Mouse (Mus musculus) liver, adult 2 months (tissue): Measurements from ENCODE around the gene Gm4737. TPM values are rescaled to one million over a fixed set of nuclear protein-coding genes. Genes with fewer than 3 reads are reported as not detected.

Experiments used
- DNase-seq: peaks from one replicate; pipeline ENCODE4 v3.0.0-alpha.2; 2011; ENCODE audit warnings: low read depth, low spot score; ENCODE audit errors: extremely low read depth
- H3K27ac ChIP-seq: fragments of 200-500 bp; replicated peaks from 2 replicates; pipeline ENCODE4 v1.5.1; 2012; ENCODE audit warnings: low read depth, mild to moderate bottlenecking, control low read depth, inconsistent platforms, low read length; ENCODE audit not compliant: insufficient read depth
- H3K27me3 ChIP-seq: fragments of 200-500 bp; 2 replicates; pipeline ENCODE4 v1.6.1; 2012; ENCODE audit warnings: mild to moderate bottlenecking, moderate library complexity, low read length, inconsistent platforms; ENCODE audit not compliant: control insufficient read depth, insufficient read depth
- H3K36me3 ChIP-seq: fragments of 200-500 bp; 2 replicates; pipeline ENCODE4 v1.6.1; 2012; ENCODE audit warnings: low read length, inconsistent platforms; ENCODE audit not compliant: control insufficient read depth, insufficient read depth
- H3K4me1 ChIP-seq: fragments of 200-500 bp; 2 replicates; pipeline ENCODE4 v1.6.1; 2011; ENCODE audit warnings: low read length; ENCODE audit not compliant: control insufficient read depth, insufficient read depth
- H3K4me3 ChIP-seq: fragments of 200-500 bp; 2 replicates; pipeline ENCODE4 v1.5.1; 2011; ENCODE audit warnings: low read depth, mild to moderate bottlenecking, control low read depth, low read length, moderate library complexity; ENCODE audit not compliant: insufficient read depth
- H3K79me2 ChIP-seq: fragments of 200-500 bp; 2 replicates; pipeline ENCODE4 v1.6.1; 2012; ENCODE audit warnings: inconsistent platforms, mild to moderate bottlenecking, low read length, moderate library complexity; ENCODE audit not compliant: control insufficient read depth, insufficient read depth
- H3K9ac ChIP-seq: fragments of 200-500 bp; 2 replicates; pipeline ENCODE4 v1.6.1; 2012; ENCODE audit warnings: low read depth, mild to moderate bottlenecking, control low read depth, inconsistent platforms, low read length
- CTCF ChIP-seq: fragments of 200-500 bp; IDR thresholded peaks from 2 replicates; pipeline ENCODE4 v1.5.1; 2011; ENCODE audit warnings: low read depth, low read length, control low read depth
- POLR2A ChIP-seq: fragments of 200-500 bp; IDR thresholded peaks from 2 replicates; pipeline ENCODE4 v1.6.1; 2011; ENCODE audit warnings: low read length, control low read depth; ENCODE audit not compliant: insufficient read depth; ENCODE audit errors: extremely low read depth
- WGBS: fragments of 180-500 bp; shearing (Covaris S2); methylation state at CpG from one replicate; pipeline ENCODE4 v1.1.7; 2018; 5-methylcytosine and 5-hydroxymethylcytosine counted together
- polyA plus RNA-seq: library from polyadenylated mRNA; depleted of rRNA; stranded (reverse); fragments of >200 nt; gene quantifications from 2 replicates; pipeline ENCODE4 v1.2.3, GENCODE M21; 2012
- total RNA-seq: library from RNA; depleted of rRNA; stranded (reverse); fragments of >200 nt; gene quantifications from 2 replicates; pipeline ENCODE4 v1.2.3, GENCODE M21; 2014

The Gm4737 gene
- total and polyA plus RNA-seq, 2 experiments: 93.3 to 252 TPM

GRCm38 (mm10) chr16:46165305-46165704 is 10.4 kb upstream of the Gm4737 start:
- Histone ChIP-seq H3K79me2 (no peaks in the 10 kb centered on the region), H3K4me3 (no peak overlapping the region), H3K27me3 (no peaks in the 10 kb centered on the region), H3K36me3 (no peaks in the 10 kb centered on the region), H3K27ac (no peak overlapping the region), H3K9ac (no peak overlapping the region), H3K4me1 (no peaks in the 10 kb centered on the region)
- TF ChIP-seq POLR2A (no peak), CTCF (no peak)
- no peak for DNase-seq
- WGBS: 44% methylated on average over 4 of the region's 4 CpGs

DNA sequence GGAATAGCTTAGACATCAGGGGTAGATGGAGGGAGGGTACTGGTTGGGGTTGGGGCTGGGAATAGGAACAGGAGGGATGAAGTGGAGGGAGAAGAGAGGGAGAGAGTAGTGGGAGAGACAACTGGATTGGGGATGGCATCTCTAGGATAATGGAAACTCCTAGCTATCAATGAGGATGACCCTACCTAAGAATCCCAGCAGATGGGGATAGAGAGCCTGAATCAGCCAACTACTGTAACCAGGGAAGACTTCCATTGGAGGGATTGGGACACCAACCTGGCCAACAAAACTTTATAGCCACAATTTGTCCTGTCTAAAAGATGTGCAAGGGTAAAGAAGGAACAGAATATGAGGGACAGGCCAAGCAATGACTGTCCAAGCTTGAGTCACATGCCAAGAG is 3.7 kb downstream of the Gm4737 start:
- Histone ChIP-seq H3K9ac (no peak overlapping the region), H3K79me2 (no peaks in the 10 kb centered on the region), H3K27me3 (0 out of 2 replicates have a peak, but pooled peaks cover 2% of the 10 kb centered on the region), H3K4me3 (no peak overlapping the region), H3K27ac (no peak overlapping the region), H3K4me1 (no peaks in the 10 kb centered on the region), H3K36me3 (no peaks in the 10 kb centered on the region)
- no peak for DNase-seq
- no peak for TF ChIP-seq CTCF
- TF ChIP-seq POLR2A: no peak

- Histone ChIP-seq H3K4me3 (no peak overlapping the region), H3K27ac (no peak overlapping the region), H3K9ac (no peak overlapping the region), H3K27me3 (0 out of 2 replicates have a peak, but pooled peaks cover 2% of the 10 kb centered on the region), H3K4me1 (no peaks in the 10 kb centered on the region), H3K79me2 (no peaks in the 10 kb centered on the region), H3K36me3 (no peaks in the 10 kb centered on the region)
- DNase-seq: no peak
- TF ChIP-seq CTCF (no peak), POLR2A (no peak)
- 65% methylated on average over 3 of the region's 3 CpGs for WGBS
These were observed 6.1 kb downstream of the Gm4737 start for GRCm38 (mm10) chr16:46148661-46149341.

GRCm38 (mm10) chr16:46146962-46147361 is 7.9 kb downstream of the Gm4737 start:
- Histone ChIP-seq H3K27me3 (0 out of 2 replicates have a peak, but pooled peaks cover 2% of the 10 kb centered on the region), H3K79me2 (no peaks in the 10 kb centered on the region), H3K9ac (no peak overlapping the region), H3K4me1 (no peaks in the 10 kb centered on the region), H3K27ac (no peak overlapping the region), H3K36me3 (no peaks in the 10 kb centered on the region), H3K4me3 (no peak overlapping the region)
- no peak for DNase-seq
- TF ChIP-seq CTCF (no peak), POLR2A (no peak)
- 81% methylated on average over 3 of the region's 3 CpGs for WGBS

DNA sequence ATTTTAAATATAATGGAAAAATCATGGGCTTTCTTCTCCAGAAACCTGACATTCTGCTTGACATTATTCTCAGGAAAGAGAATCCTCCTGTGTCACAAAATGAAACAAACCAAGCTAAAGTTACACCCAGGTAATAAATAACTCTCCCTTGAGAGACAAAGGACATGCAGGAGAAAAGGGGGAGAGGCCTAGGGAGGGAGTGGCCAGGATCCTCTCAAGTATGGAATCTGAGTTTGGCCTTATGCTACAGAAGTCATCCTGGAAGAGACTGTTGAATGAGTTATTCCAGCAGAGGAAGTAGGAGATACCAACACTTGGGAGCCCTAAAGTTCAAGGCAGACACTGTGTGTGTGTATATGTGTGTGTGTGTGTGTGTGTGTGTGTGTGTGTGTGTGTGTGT is 32.6 kb downstream of the Gm4737 start:
- Histone ChIP-seq H3K4me3 (no peak overlapping the region), H3K27ac (no peak overlapping the region), H3K27me3 (no peaks in the 10 kb centered on the region; the same call in 1 of the 2 replicates), H3K36me3 (no peaks in the 10 kb centered on the region), H3K79me2 (no peaks in the 10 kb centered on the region), H3K4me1 (no peaks in the 10 kb centered on the region; the same call in 1 of the 2 replicates), H3K9ac (no peak overlapping the region)
- no peak for TF ChIP-seq POLR2A
- no peak for TF ChIP-seq CTCF
- no peak for DNase-seq

DNA sequence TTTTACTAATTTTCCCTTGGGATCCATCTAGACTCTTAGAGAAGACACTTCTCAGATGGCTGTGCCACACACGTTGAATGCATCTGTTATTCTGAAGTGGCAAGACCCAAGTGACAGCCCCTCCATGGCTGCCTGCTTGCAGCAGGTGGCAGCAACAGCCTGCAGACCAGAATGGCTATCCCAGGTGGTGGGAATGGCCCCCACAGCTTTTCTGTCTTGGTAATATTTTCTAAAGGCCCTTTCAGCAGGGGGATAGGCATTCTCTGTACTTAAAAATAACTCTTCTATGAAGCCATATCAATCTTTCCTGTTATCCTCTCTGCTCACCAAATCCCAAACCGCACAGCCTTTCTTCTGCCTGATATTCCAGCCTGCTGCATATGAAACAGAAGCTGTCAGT is 33.5 kb downstream of the Gm4737 start:
- Histone ChIP-seq H3K79me2 (no peaks in the 10 kb centered on the region), H3K27ac (no peak overlapping the region), H3K27me3 (no peaks in the 10 kb centered on the region; the same call in 1 of the 2 replicates), H3K36me3 (no peaks in the 10 kb centered on the region), H3K9ac (no peak overlapping the region), H3K4me3 (no peak overlapping the region), H3K4me1 (no peaks in the 10 kb centered on the region; the same call in 1 of the 2 replicates)
- WGBS: 42% methylated on average over 2 of the region's 2 CpGs
- TF ChIP-seq CTCF: peak; percentile 49
- TF ChIP-seq POLR2A: no peak
- no peak for DNase-seq
